Mouse (Mus musculus): Measurements from ENCODE around the gene Nfatc2. TPM values are rescaled to one million over a fixed set of nuclear protein-coding genes. Genes with fewer than 3 reads are reported as not detected.

Nfatc2 gene
- polyA plus RNA-seq, 1 experiment = 0.07 TPM

- no peaks in the 10 kb centered on the region for H3K79me2 ChIP-seq (ENCODE audit: control insufficient read depth, insufficient read depth)
- H3K79me3 ChIP-seq (ENCODE audit: low read depth) = no peaks in the 10 kb centered on the region
- no peak overlapping the region for H3ac ChIP-seq (ENCODE audit: control insufficient read depth, insufficient read length, low read depth)
- H3K36me3 ChIP-seq (ENCODE audit: control insufficient read depth, insufficient read depth) = no peaks in the 10 kb centered on the region
- H3K4me3 ChIP-seq (ENCODE audit: insufficient read depth, poor library complexity, severe bottlenecking) = no peak overlapping the region
- H3K27me3 ChIP-seq (ENCODE audit: control insufficient read depth, insufficient read depth, insufficient read length) = no peaks in the 10 kb centered on the region
- no peak for TF ChIP-seq MAX (IDR thresholded peaks at IDR 0.05)
- peak; percentile 94 for TF ChIP-seq MYOD1 (IDR thresholded peaks at IDR 0.05; ENCODE audit: control insufficient read depth, insufficient read length, low read depth)
- TF ChIP-seq CEBPB (IDR thresholded peaks at IDR 0.05; ENCODE audit: low read depth) = no peak
- no peak for TF ChIP-seq FOSL1 (IDR thresholded peaks at IDR 0.05; ENCODE audit: insufficient read depth, low read length, poor library complexity, severe bottlenecking)
- no peak for TF ChIP-seq CTCF (IDR thresholded peaks at IDR 0.05; ENCODE audit: control insufficient read depth, insufficient read depth, insufficient read length)
- TF ChIP-seq MYOG (IDR thresholded peaks at IDR 0.05; ENCODE audit: control insufficient read depth, extremely low read depth, insufficient read length) = no peak
- TF ChIP-seq USF1 (IDR thresholded peaks at IDR 0.05; ENCODE audit: low read depth) = no peak
Measured at GRCm38 (mm10) chr2:168551218-168551617, 50.2 kb downstream of the Nfatc2 start.

- Histone ChIP-seq H3K27me3 (ENCODE audit: control insufficient read depth, insufficient read depth, insufficient read length) (no peaks in the 10 kb centered on the region), H3K4me3 (ENCODE audit: insufficient read depth, poor library complexity, severe bottlenecking) (no peak overlapping the region)
Measured at GRCm38 (mm10) chr2:168549326-168549725, 52.1 kb downstream of the Nfatc2 start.

DNA sequence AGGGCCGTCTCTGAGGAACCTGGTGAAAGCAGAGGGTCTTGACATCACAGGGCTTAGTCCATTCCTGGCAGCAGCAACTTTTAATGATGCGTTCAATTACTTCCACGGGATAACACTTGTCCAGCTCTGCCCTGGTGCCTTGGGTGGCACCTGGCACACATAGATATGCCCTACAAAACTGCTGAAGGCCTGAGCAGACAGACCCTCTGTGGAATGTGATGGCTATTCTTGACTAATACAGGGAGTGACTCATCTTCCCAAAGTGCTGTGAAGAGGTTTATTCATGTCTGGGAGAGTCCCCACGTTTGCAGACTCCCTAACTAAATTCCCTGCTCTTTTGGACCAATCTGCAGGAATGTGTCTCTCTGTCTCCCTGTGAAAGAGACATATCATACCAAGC is 53.4 kb downstream of the Nfatc2 start:
- TF ChIP-seq MYOD1 (IDR thresholded peaks at IDR 0.05; ENCODE audit: control insufficient read depth, insufficient read length, low read depth) (peak; percentile 55), CEBPB (IDR thresholded peaks at IDR 0.05; ENCODE audit: low read depth) (peak; percentile 1), FOSL1 (IDR thresholded peaks at IDR 0.05; ENCODE audit: insufficient read depth, low read length, poor library complexity, severe bottlenecking) (peak; percentile 85), MAX (IDR thresholded peaks at IDR 0.05) (no peak)
- Histone ChIP-seq H3K79me3 (ENCODE audit: low read depth) (no peaks in the 10 kb centered on the region), H3K27me3 (ENCODE audit: control insufficient read depth, insufficient read depth, insufficient read length) (no peaks in the 10 kb centered on the region), H3K4me3 (ENCODE audit: insufficient read depth, poor library complexity, severe bottlenecking) (no peak overlapping the region), H3K36me3 (ENCODE audit: control insufficient read depth, insufficient read depth) (no peaks in the 10 kb centered on the region), H3K79me2 (ENCODE audit: control insufficient read depth, insufficient read depth) (no peaks in the 10 kb centered on the region), H3ac (ENCODE audit: control insufficient read depth, insufficient read length, low read depth) (no peak overlapping the region)

More at GRCm38 (mm10) chr2:168549326-168549725, 52.1 kb downstream of the Nfatc2 start:
- Histone ChIP-seq H3ac (ENCODE audit: control insufficient read depth, insufficient read length, low read depth) (no peak overlapping the region), H3K79me2 (ENCODE audit: control insufficient read depth, insufficient read depth) (no peaks in the 10 kb centered on the region), H3K36me3 (ENCODE audit: control insufficient read depth, insufficient read depth) (no peaks in the 10 kb centered on the region), H3K79me3 (ENCODE audit: low read depth) (no peaks in the 10 kb centered on the region)
- TF ChIP-seq MAX (IDR thresholded peaks at IDR 0.05) = peak; percentile 67
- peak; percentile 67 for TF ChIP-seq FOSL1 (IDR thresholded peaks at IDR 0.05; ENCODE audit: insufficient read depth, low read length, poor library complexity, severe bottlenecking)
- no peak for TF ChIP-seq CTCF (IDR thresholded peaks at IDR 0.05; ENCODE audit: control insufficient read depth, insufficient read depth, insufficient read length)

DNA sequence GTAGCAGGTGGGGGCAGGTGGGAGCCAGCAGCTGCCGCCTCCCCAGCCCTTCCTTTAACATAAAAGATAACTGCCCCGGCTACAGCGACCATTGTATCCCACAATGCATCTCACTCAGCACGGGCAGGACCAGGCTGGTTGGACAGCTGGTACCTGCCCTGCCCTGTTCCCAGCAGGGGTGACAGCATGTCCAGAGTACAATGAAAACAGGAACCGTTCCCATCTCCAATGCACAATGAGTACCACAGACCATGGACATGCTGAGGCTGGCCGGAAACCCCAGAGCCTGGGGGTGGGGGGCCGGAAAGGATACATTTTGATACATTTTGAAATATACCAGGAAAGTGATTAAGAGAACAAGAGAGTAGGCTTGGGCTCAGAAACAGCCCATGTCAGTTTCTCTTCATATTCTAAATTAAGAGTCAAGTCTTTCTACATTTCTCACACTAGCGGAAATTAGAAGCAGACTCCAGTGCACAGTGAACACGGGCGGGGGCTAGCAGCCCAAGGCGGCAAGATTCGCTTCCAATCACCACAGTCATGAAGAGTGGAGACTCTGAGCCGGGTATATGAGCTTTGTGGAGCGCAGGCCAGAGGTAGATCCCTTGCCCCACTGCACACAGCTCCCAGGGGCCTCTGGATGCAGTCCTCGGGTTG is 55.4 kb downstream of the Nfatc2 start:
- H3K79me2 ChIP-seq (ENCODE audit: control insufficient read depth, insufficient read depth) = no peaks in the 10 kb centered on the region
- H3K27me3 ChIP-seq (ENCODE audit: control insufficient read depth, insufficient read depth, insufficient read length) = no peaks in the 10 kb centered on the region
- H3K4me3 ChIP-seq (ENCODE audit: insufficient read depth, poor library complexity, severe bottlenecking) = no peak overlapping the region
- H3K36me3 ChIP-seq (ENCODE audit: control insufficient read depth, insufficient read depth) = no peaks in the 10 kb centered on the region
- TF ChIP-seq MAX (IDR thresholded peaks at IDR 0.05) (no peak), MYOG (IDR thresholded peaks at IDR 0.05; ENCODE audit: control insufficient read depth, extremely low read depth, insufficient read length) (no peak), FOSL1 (IDR thresholded peaks at IDR 0.05; ENCODE audit: insufficient read depth, low read length, poor library complexity, severe bottlenecking) (no peak), CEBPB (IDR thresholded peaks at IDR 0.05; ENCODE audit: low read depth) (no peak), MYOD1 (IDR thresholded peaks at IDR 0.05; ENCODE audit: control insufficient read depth, insufficient read length, low read depth) (no peak)
- no peaks in the 10 kb centered on the region for H3K79me3 ChIP-seq (ENCODE audit: low read depth)
- no peak overlapping the region for H3ac ChIP-seq (ENCODE audit: control insufficient read depth, insufficient read length, low read depth)

DNA sequence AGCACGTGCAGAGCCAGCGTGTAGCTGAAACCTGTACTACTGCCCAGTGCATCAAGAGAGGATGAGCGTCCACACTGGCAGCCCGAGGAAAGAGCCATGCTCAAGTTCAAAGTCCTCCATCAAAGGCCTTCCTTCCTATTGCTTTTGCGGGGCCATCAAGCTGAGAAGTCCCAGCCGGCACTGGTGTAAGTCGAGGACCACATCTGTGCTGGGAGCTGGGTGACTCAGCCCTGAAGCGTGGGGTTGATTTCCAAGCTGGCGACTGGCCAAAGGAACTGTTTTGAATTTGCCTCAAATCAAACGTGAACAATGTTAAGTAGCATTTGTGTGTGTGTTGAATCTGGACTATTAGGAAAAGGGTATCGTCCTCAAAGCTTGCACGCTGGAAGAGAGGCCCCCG is 57.4 kb downstream of the Nfatc2 start:
- Histone ChIP-seq H3K4me3 (ENCODE audit: insufficient read depth, poor library complexity, severe bottlenecking) (no peak overlapping the region), H3K79me3 (ENCODE audit: low read depth) (no peaks in the 10 kb centered on the region), H3K27me3 (ENCODE audit: control insufficient read depth, insufficient read depth, insufficient read length) (no peaks in the 10 kb centered on the region), H3K79me2 (ENCODE audit: control insufficient read depth, insufficient read depth) (no peaks in the 10 kb centered on the region), H3K36me3 (ENCODE audit: control insufficient read depth, insufficient read depth) (no peaks in the 10 kb centered on the region), H3ac (ENCODE audit: control insufficient read depth, insufficient read length, low read depth) (no peak overlapping the region)
- TF ChIP-seq MYOG (IDR thresholded peaks at IDR 0.05; ENCODE audit: control insufficient read depth, extremely low read depth, insufficient read length) (no peak), CEBPB (IDR thresholded peaks at IDR 0.05; ENCODE audit: low read depth) (no peak), CTCF (IDR thresholded peaks at IDR 0.05; ENCODE audit: control insufficient read depth, insufficient read depth, insufficient read length) (no peak), USF1 (IDR thresholded peaks at IDR 0.05; ENCODE audit: low read depth) (no peak), FOSL1 (IDR thresholded peaks at IDR 0.05; ENCODE audit: insufficient read depth, low read length, poor library complexity, severe bottlenecking) (peak; percentile 19), MYOD1 (IDR thresholded peaks at IDR 0.05; ENCODE audit: control insufficient read depth, insufficient read length, low read depth) (peak; percentile 3), MAX (IDR thresholded peaks at IDR 0.05) (peak; percentile 25)

- Histone ChIP-seq H3K79me2 (ENCODE audit: control insufficient read depth, insufficient read depth) (no peaks in the 10 kb centered on the region), H3K36me3 (ENCODE audit: control insufficient read depth, insufficient read depth) (no peaks in the 10 kb centered on the region), H3ac (ENCODE audit: control insufficient read depth, insufficient read length, low read depth) (no peak overlapping the region), H3K4me3 (ENCODE audit: insufficient read depth, poor library complexity, severe bottlenecking) (no peak overlapping the region), H3K27me3 (ENCODE audit: control insufficient read depth, insufficient read depth, insufficient read length) (no peaks in the 10 kb centered on the region), H3K79me3 (ENCODE audit: low read depth) (no peaks in the 10 kb centered on the region)
- TF ChIP-seq MYOD1 (IDR thresholded peaks at IDR 0.05; ENCODE audit: control insufficient read depth, insufficient read length, low read depth) = no peak
- TF ChIP-seq CEBPB (IDR thresholded peaks at IDR 0.05; ENCODE audit: low read depth) = no peak
- TF ChIP-seq MAX (IDR thresholded peaks at IDR 0.05) = no peak
Measured at GRCm38 (mm10) chr2:168543026-168543425, 58.4 kb downstream of the Nfatc2 start.

Measured in C2C12 (cell line).